Mouse (Mus musculus) left cerebral cortex, postnatal 25 days (tissue): ENCODE data around the gene Olfr826. TPM values are rescaled to one million over a fixed set of nuclear protein-coding genes. Genes with fewer than 3 reads are reported as not detected.
"Not testable (repeated sequence)": the region's sequence is repeated elsewhere in the genome, so short reads cannot be mapped to it uniquely, and the experiment has no call there.

ENCODE experiments used
- DNase-seq, 2 experiments: peaks; one replicate each; pipeline ENCODE4 v3.0.0; 2022; ENCODE audit warnings: low spot score in 2 of 2, mixed read lengths in 1 of 2
- intact Hi-C: fragments of 180-260 bp; cut with DNase I; formaldehyde crosslinking; loops from one replicate; pipeline ENCODE4 v1.15.1; 2025
- total RNA-seq, 2 experiments: library from RNA; stranded (reverse); gene quantifications; 2 replicates each; pipeline ENCODE4 v1.2.3; 2021

Gene Olfr826
- total RNA-seq = not detected

GRCm38 (mm10) chr10:130184086-130184485 lies at the start of gene Olfr826:
Gene Olfr826 (minus strand): TSS chr10:130184186.
- intact Hi-C loops = no loop called here
- no peak for DNase-seq

GRCm38 (mm10) chr10:130232117-130232516 lies 48.1 kb upstream of the Olfr826 start:
- DNase-seq = no peak
- intact Hi-C loops = no loop called here

- intact Hi-C loops = no loop called here
- DNase-seq = no peak
Measured at GRCm38 (mm10) chr10:130229584-130229983, 45.6 kb upstream of the Olfr826 start.

- peak; percentile 50 to 71 for DNase-seq
- intact Hi-C loops = loop anchor here (1.0 kb wide), 1 partner anchor 70 kb away; no protein-coding TSS in a partner anchor
Measured at GRCm38 (mm10) chr10:130228246-130228645, 44.3 kb upstream of the Olfr826 start.

- intact Hi-C loops = no loop called here
- no peak for DNase-seq
Measured at GRCm38 (mm10) chr10:130225034-130225433, 41.0 kb upstream of the Olfr826 start.

GRCm38 (mm10) chr10:130214303-130214702 lies 30.3 kb upstream of the Olfr826 start, which contains the start of gene Olfr827:
Gene Olfr827 (minus strand): TSS chr10:130214403.
- no peak for DNase-seq
- intact Hi-C loops = no loop called here

GRCm38 (mm10) chr10:130166666-130167065 lies 17.3 kb downstream of the Olfr826 start, which contains the start of gene Olfr825:
Gene Olfr825 (minus strand): TSS chr10:130166766.
- no peak for DNase-seq
- intact Hi-C loops = no loop called here

GRCm38 (mm10) chr10:130165196-130165595 lies 18.8 kb downstream of the Olfr826 start:
- intact Hi-C loops = no loop called here
- DNase-seq = no peak

GRCm38 (mm10) chr10:130144121-130144520 lies 39.9 kb downstream of the Olfr826 start:
- intact Hi-C loops = no loop called here
- no peak for DNase-seq

- DNase-seq, intact Hi-C loops: not testable (repeated sequence)
Measured at GRCm38 (mm10) chr10:130142481-130142880, 41.5 kb downstream of the Olfr826 start.

- no peak for DNase-seq
- intact Hi-C loops = no loop called here
Measured at GRCm38 (mm10) chr10:130134811-130135210, 49.2 kb downstream of the Olfr826 start.

- intact Hi-C loops, DNase-seq: not testable (repeated sequence)
Measured at GRCm38 (mm10) chr10:130129900-130130299, 54.1 kb downstream of the Olfr826 start, which contains the start of gene Olfr824. Gene Olfr824 (minus strand): TSS chr10:130130000.

Other genes starting within 250 kb of the Olfr826 start
- gene Olfr818, start 235.1 kb downstream of the Olfr826 start, total RNA-seq = not detected
- gene Olfr819, start 216.9 kb downstream of the Olfr826 start, total RNA-seq = not detected
- gene Olfr247, start 208.0 kb downstream of the Olfr826 start, total RNA-seq = not detected
- not detected for gene Gm10310, start 199.1 kb downstream of the Olfr826 start, total RNA-seq
- not detected for gene Olfr820, start 171.6 kb downstream of the Olfr826 start, total RNA-seq
- not detected for gene Olfr821, start 153.8 kb downstream of the Olfr826 start, total RNA-seq
- not detected for gene Olfr822, start 113.0 kb downstream of the Olfr826 start, total RNA-seq
- not detected for gene Olfr823, start 68.8 kb downstream of the Olfr826 start, total RNA-seq
- not detected for gene Olfr824, start 54.2 kb downstream of the Olfr826 start, total RNA-seq
- gene Olfr825, start 17.4 kb downstream of the Olfr826 start, total RNA-seq = not detected
- not detected for gene Olfr827, start 30.2 kb upstream of the Olfr826 start, total RNA-seq
- gene Neurod4, start 96.1 kb upstream of the Olfr826 start, total RNA-seq = under 1 TPM; 0.23 to 0.25 TPM
- gene Tespa1, start 138.7 kb upstream of the Olfr826 start, total RNA-seq = 1 to 10 TPM; 2.2 to 2.4 TPM
- gene Vmn2r84, start 210.1 kb upstream of the Olfr826 start, total RNA-seq = under 1 TPM; 0.46 to 0.48 TPM
- 1 to 10 TPM in 1 of 2 experiments, under 1 TPM in 1; 0.87 to 1.4 TPM for gene Vmn2r85, start 245.5 kb upstream of the Olfr826 start, total RNA-seq